Comparison of ENCODE assay signal across 10 mouse cellular contexts in the genomic region with DNA sequence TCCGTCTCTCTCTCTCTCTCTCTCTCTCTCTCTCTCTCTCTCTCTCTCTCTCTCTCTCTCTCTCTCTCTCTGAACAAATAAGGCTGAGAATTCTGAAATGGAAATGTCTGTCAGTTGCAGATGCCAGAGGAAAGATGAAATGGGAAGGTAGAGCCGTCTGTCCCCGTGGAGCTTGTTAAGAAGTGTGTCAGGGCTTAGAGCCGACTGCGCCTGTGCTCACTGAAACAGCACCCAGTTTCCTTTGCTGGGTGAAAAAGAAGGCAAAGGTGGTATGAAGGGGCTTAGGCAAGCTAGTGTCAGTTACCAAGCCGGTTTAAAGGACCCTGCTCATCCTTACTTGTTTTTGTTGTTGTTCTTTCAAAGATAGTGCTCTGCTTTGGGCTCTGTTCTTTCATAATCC.
DNase-seq lines count a peak whose midpoint lies in the region; ATAC-seq lines count a peak whose summit lies in the region.
"Had no signal": no experiment of that assay in that cellular context is flagged by ENCODE, and none has a peak within 500 bp of the region (broad histone marks: within the 10 kb centered on the region; RNA-seq: fewer than 3 reads in every experiment).

No protein-coding gene starts in this region.

- H3K9ac ChIP-seq in heart, embryonic 15.5 days = peak overlapping the region; percentile 47
- H3K9ac ChIP-seq in hindbrain, embryonic 16.5 days (ENCODE audit: low read depth, low read length) = peak overlapping the region; percentile 39
- H3K9ac ChIP-seq in neural tube, embryonic 11.5 days (ENCODE audit: low read length) = peak overlapping the region; percentile 46; the same call in 1 of the 2 replicates

- no peaks in the 10 kb centered on the region for H3K36me3 ChIP-seq in heart, embryonic 15.5 days
- no peaks in the 10 kb centered on the region for H3K36me3 ChIP-seq in embryonic facial prominence, embryonic 10.5 days (replicated peaks)
- no peaks in the 10 kb centered on the region for H3K36me3 ChIP-seq in hindbrain, embryonic 16.5 days (ENCODE audit: control insufficient read depth, insufficient read depth, low read length)
- no peaks in the 10 kb centered on the region for H3K36me3 ChIP-seq in neural tube, embryonic 11.5 days (ENCODE audit: control insufficient read depth, insufficient read depth, low read length)

- peak overlapping the region; percentile 52 for H3K4me3 ChIP-seq in heart, embryonic 15.5 days
- peak overlapping the region; percentile 61 for H3K4me3 ChIP-seq in embryonic facial prominence, embryonic 10.5 days
- peak overlapping the region; percentile 30 for H3K4me3 ChIP-seq in hindbrain, embryonic 16.5 days (ENCODE audit: low read length)
- peak overlapping the region; percentile 31 for H3K4me3 ChIP-seq in neural tube, embryonic 11.5 days (ENCODE audit: low read depth, low read length)

- H3K4me1 ChIP-seq in heart, embryonic 15.5 days (replicated peaks) = peaks cover 42% of the 10 kb centered on the region
- H3K4me1 ChIP-seq in embryonic facial prominence, embryonic 10.5 days = peaks cover 71% of the 10 kb centered on the region
- peaks cover 24% of the 10 kb centered on the region for H3K4me1 ChIP-seq in hindbrain, embryonic 16.5 days (ENCODE audit: control insufficient read depth, insufficient read depth, low read depth, low read length)
- peaks cover 29% of the 10 kb centered on the region for H3K4me1 ChIP-seq in neural tube, embryonic 11.5 days (ENCODE audit: control insufficient read depth, insufficient read depth, low read length)

- 14% methylated on average over 5 of the region's 6 CpGs for WGBS in heart, embryonic 15.5 days
- WGBS in embryonic facial prominence, embryonic 10.5 days = 20% methylated on average over 5 of the region's 6 CpGs
- 23% methylated on average over 5 of the region's 6 CpGs for WGBS in hindbrain, embryonic 16.5 days
- WGBS in neural tube, embryonic 11.5 days = 28% methylated on average over 5 of the region's 6 CpGs

- H3K4me2 ChIP-seq in heart, embryonic 15.5 days = peak overlapping the region; percentile 71
- peak overlapping the region; percentile 56 for H3K4me2 ChIP-seq in hindbrain, embryonic 16.5 days (ENCODE audit: low read length)
- peak overlapping the region; percentile 38 for H3K4me2 ChIP-seq in neural tube, embryonic 11.5 days (ENCODE audit: low read depth)

- no peaks in the 10 kb centered on the region for H3K9me3 ChIP-seq in heart, embryonic 15.5 days (replicated peaks)
- no peaks in the 10 kb centered on the region for H3K9me3 ChIP-seq in embryonic facial prominence, embryonic 10.5 days
- no peaks in the 10 kb centered on the region for H3K9me3 ChIP-seq in hindbrain, embryonic 16.5 days (ENCODE audit: control insufficient read depth, low read length)
- H3K9me3 ChIP-seq in neural tube, embryonic 11.5 days (ENCODE audit: control insufficient read depth, low read length) = no peaks in the 10 kb centered on the region

- no peaks in the 10 kb centered on the region for H3K27me3 ChIP-seq in heart, embryonic 15.5 days
- no peaks in the 10 kb centered on the region for H3K27me3 ChIP-seq in embryonic facial prominence, embryonic 10.5 days (replicated peaks; ENCODE audit: low read depth, poor library complexity, severe bottlenecking)
- no peaks in the 10 kb centered on the region for H3K27me3 ChIP-seq in hindbrain, embryonic 16.5 days (replicated peaks; ENCODE audit: control insufficient read depth, insufficient read depth, low read length)
- no peaks in the 10 kb centered on the region for H3K27me3 ChIP-seq in neural tube, embryonic 11.5 days (ENCODE audit: control insufficient read depth, insufficient read depth, low read length)
- H3K27me3 ChIP-seq: Patski had no signal

- DNase-seq in heart, adult 11 months = no peak
- DNase-seq in embryonic facial prominence, embryonic 10.5 days (ENCODE audit: low spot score) = peak; percentile 32
- DNase-seq in neural tube, embryonic 11.5 days (ENCODE audit: low spot score) = peak; percentile 25
- DNase-seq in testis, postnatal 10 days (ENCODE audit: low spot score) = no peak
- DNase-seq in ovary, postnatal 14 days (ENCODE audit: low spot score) = no peak
- DNase-seq in kidney, postnatal 25 days = no peak
- DNase-seq: cerebellum, postnatal 25 days had no signal

- ATAC-seq in heart, embryonic 15.5 days (replicated peaks; ENCODE audit: insufficient number of reproducible peaks, insufficient read depth, low FRiP score, low read depth) = no peak
- ATAC-seq in hindbrain, embryonic 16.5 days = no peak
- ATAC-seq in neural tube, embryonic 11.5 days (ENCODE audit: insufficient read depth, low FRiP score, low TSS enrichment) = no peak
- ATAC-seq: Patski had no signal

- peak overlapping the region; percentile 66 for H3K27ac ChIP-seq in heart, embryonic 15.5 days
- H3K27ac ChIP-seq in embryonic facial prominence, embryonic 10.5 days (replicated peaks) = peak overlapping the region; percentile 85
- 0 out of 2 replicates have a peak overlapping the region, but pooled peaks have one; percentile 25 for H3K27ac ChIP-seq in hindbrain, embryonic 16.5 days (ENCODE audit: low read depth, low read length)
- H3K27ac ChIP-seq in neural tube, embryonic 11.5 days (ENCODE audit: low read depth, low read length) = peak overlapping the region; percentile 67; the same call in 1 of the 2 replicates

Comparison
In these comparisons a context has a peak if more than half of its experiments do, and no peak if none do; other contexts are left out.
1. H3K27ac ChIP-seq: peak in every context shown above with its lines; median percentile 85 in embryonic facial prominence, embryonic 10.5 days; 67 in neural tube, embryonic 11.5 days; 66 in heart, embryonic 15.5 days; 25 in hindbrain, embryonic 16.5 days.
2. DNase-seq: peak in embryonic facial prominence, embryonic 10.5 days (single experiment) and neural tube, embryonic 11.5 days (single experiment); none in heart, adult 11 months (single experiment), testis, postnatal 10 days (single experiment), ovary, postnatal 14 days (single experiment) and kidney, postnatal 25 days (0 of 2).
3. Peak in every context shown above with its lines, with median percentiles within 50 percentile points of each other: H3K4me2 ChIP-seq, H3K4me3 ChIP-seq and H3K9ac ChIP-seq.